Mouse (Mus musculus) embryonic fibroblast, embryonic 13.5 days (primary cell): ENCODE results near the gene Nav3.

Experiments used
- CTCF ChIP-seq: IDR thresholded peaks from 2 replicates; pipeline ENCODE4 v1.5.1; 2011; ENCODE audit warnings: mild to moderate bottlenecking, control low read depth, low read length, moderate library complexity, borderline replicate concordance; ENCODE audit not compliant: insufficient read depth
- POLR2A ChIP-seq: IDR thresholded peaks from 2 replicates; pipeline ENCODE4 v1.6.1; 2011; ENCODE audit warnings: low read depth, mild to moderate bottlenecking, control low read depth, low read length, moderate library complexity

DNA sequence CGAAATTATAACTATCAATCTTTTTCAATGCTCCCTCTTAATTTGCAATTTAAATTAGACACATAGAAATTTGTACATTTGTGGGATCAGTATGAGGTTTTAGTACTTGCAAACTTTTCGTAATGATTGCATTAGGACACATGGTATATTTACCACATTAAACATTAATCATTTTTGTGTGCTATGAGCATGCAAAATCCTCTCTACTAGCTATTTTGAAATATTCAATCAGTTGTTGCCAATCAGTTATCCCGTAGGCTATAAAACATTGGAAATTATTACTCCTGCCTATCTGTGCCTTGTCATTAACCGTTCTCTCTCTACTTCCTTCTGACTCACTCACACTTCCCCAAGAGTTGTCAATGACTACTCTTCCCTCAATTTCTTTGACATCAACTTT, 579.9 kb downstream of the Nav3 start:
- TF ChIP-seq POLR2A (no peak), CTCF (no peak)
